Mouse (Mus musculus) embryonic fibroblast, embryonic 13.5 days (primary cell): ENCODE data around the gene Tec.

Source experiments
- CTCF ChIP-seq: IDR thresholded peaks from 2 replicates; pipeline ENCODE4 v1.5.1; 2011; ENCODE audit warnings: mild to moderate bottlenecking, control low read depth, low read length, moderate library complexity, borderline replicate concordance; ENCODE audit not compliant: insufficient read depth
- POLR2A ChIP-seq: IDR thresholded peaks from 2 replicates; pipeline ENCODE4 v1.6.1; 2011; ENCODE audit warnings: low read depth, mild to moderate bottlenecking, control low read depth, low read length, moderate library complexity

DNA sequence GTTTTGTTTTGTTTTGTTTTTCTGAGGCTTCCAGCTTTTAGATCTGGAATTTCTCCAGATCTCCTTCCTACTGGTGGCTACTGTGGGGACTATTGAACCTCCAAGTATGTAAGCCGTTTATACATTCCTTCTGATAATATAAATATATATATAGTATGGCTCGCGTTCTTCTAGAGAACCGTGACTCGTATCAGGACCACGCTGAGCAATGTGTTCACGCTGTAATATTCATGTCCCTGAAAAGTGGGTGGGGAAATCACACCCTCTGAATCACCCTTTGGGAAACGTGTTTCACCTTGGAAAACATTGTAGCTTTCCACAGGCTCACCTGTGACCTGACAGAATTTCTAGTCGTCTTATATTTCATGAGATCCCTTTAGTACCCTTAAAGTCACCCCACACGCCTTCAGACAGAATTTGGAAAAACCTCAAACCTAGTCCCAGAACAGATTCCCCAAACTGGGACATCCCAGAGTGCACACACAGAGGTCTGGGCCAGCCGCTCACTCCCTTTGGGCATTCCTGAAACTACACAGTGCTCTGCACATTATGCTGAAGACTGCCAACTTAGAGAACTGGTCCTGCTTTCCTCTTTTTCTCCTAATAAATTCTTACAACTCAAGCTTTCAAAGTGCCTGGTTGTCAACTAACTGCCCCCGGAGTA, 13.6 kb upstream of the Tec start:
- TF ChIP-seq CTCF (no peak), POLR2A (no peak)
